ENCODE assay signal across 15 mouse cellular contexts in the genomic region with DNA sequence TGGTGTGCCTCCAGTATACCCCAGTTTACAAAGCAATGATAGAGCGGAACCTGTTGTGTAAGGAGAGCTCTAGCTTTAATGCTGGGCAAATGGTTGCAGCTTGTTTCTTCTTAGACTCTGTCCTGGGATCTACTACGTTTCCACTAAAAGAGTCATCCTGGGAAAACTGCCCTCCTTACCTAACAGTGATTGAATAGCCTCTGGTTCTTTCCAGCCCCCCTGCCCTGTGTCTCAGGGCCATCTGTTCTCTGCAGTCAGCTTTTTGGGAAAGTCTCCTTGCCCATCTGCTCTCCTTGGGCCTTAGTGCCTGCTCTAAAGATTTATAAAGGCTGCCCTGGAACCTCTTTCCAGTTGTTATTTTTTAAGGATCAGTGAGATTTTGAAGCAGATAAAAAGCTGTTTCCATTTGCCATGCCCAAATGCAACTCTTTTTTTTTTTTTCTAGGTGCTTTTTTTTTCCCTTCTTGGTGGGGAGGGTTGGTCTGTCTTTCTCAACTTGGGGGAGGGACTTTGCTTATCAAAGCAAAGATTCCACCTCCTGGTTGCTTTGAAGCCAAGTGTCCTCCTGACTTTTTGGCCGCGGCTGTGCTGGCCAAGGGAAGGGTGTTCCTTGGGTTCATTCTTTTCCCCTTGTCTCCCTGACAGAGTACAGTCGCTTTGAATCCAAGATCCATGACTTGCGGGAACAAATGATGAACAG. TPM values are rescaled to one million over a fixed set of nuclear protein-coding genes. Genes with fewer than 3 reads are reported as not detected.
A peak's percentile ranks its signal among the peaks of the same experiment; 100 is the strongest.
DNase-seq lines count a peak whose midpoint lies in the region; TF ChIP-seq lines count a peak whose summit lies in the region.
"Had no signal": no experiment of that assay in that cellular context is flagged by ENCODE, and none has a peak within 500 bp of the region (broad histone marks: within the 10 kb centered on the region; RNA-seq: fewer than 3 reads in every experiment).

No protein-coding gene starts in this region.

- no peak for TF ChIP-seq CTCF in layer of hippocampus, adult 2 months (conservative IDR thresholded peaks at IDR 0.05)
- TF ChIP-seq CTCF in small intestine, adult 2 months (IDR thresholded peaks at IDR 0.05; ENCODE audit: extremely low read depth, insufficient read length, insufficient replicate concordance, low read depth, low read length) = no peak
- TF ChIP-seq CTCF in thymus, adult 2 months (IDR thresholded peaks at IDR 0.05; ENCODE audit: borderline replicate concordance, control insufficient read depth, extremely low read depth, insufficient read depth, low read length, poor library complexity) = no peak

- H3K4me3 ChIP-seq in layer of hippocampus, adult 2 months = no peak overlapping the region
- H3K4me3 ChIP-seq in small intestine, adult 2 months (ENCODE audit: low read depth, low read length) = peak overlapping the region; percentile 55
- no peak overlapping the region for H3K4me3 ChIP-seq in thymus, adult 2 months (ENCODE audit: control insufficient read depth, insufficient read depth, low read length)
- H3K4me3 ChIP-seq: heart, embryonic 13.5 days; hindbrain, embryonic 12.5 days; liver, embryonic 13.5 days; midbrain, embryonic 13.5 days had no signal

- peaks cover 7% of the 10 kb centered on the region for H3K36me3 ChIP-seq in small intestine, adult 2 months (ENCODE audit: control insufficient read depth, insufficient read depth, low read length)
- H3K36me3 ChIP-seq in thymus, adult 2 months (ENCODE audit: control insufficient read depth, insufficient read depth, low read length) = no peaks in the 10 kb centered on the region
- H3K36me3 ChIP-seq: liver, embryonic 13.5 days had no signal

- no peak for TF ChIP-seq POLR2A in small intestine, adult 2 months (IDR thresholded peaks at IDR 0.05; ENCODE audit: low read depth, low read length)
- TF ChIP-seq POLR2A in thymus, adult 2 months (IDR thresholded peaks at IDR 0.05; ENCODE audit: control insufficient read depth, extremely low read depth, insufficient read depth, low read length, poor library complexity) = no peak

- no peaks in the 10 kb centered on the region for H3K27me3 ChIP-seq in small intestine, adult 2 months (ENCODE audit: control insufficient read depth, insufficient read depth, low read length)
- no peaks in the 10 kb centered on the region for H3K27me3 ChIP-seq in thymus, adult 2 months (ENCODE audit: control insufficient read depth, insufficient read depth, low read length)
- H3K27me3 ChIP-seq: heart, embryonic 13.5 days; hindbrain, embryonic 12.5 days; liver, embryonic 13.5 days; midbrain, embryonic 13.5 days had no signal

- WGBS in small intestine, adult 2 months = 42% methylated on average over 6 of the region's 6 CpGs
- WGBS in thymus, adult 2 months = 95% methylated on average over 6 of the region's 6 CpGs

- peaks cover 19% of the 10 kb centered on the region; the same call in 1 of the 2 replicates for H3K4me1 ChIP-seq in small intestine, adult 2 months (ENCODE audit: control insufficient read depth, insufficient read depth, insufficient read length, low read length)
- no peaks in the 10 kb centered on the region for H3K4me1 ChIP-seq in thymus, adult 2 months (replicated peaks; ENCODE audit: control insufficient read depth, insufficient read depth, low read length)
- H3K4me1 ChIP-seq: liver, embryonic 13.5 days had no signal

- peak overlapping the region; percentile 32; the same call in 1 of the 2 replicates for H3K27ac ChIP-seq in layer of hippocampus, adult 2 months
- H3K27ac ChIP-seq in small intestine, adult 2 months (ENCODE audit: insufficient read depth, low read depth, low read length) = peak overlapping the region; percentile 100
- no peak overlapping the region for H3K27ac ChIP-seq in thymus, adult 2 months (ENCODE audit: control insufficient read depth, insufficient read depth, low read length)
- H3K27ac ChIP-seq: heart, embryonic 13.5 days; hindbrain, embryonic 12.5 days; liver, embryonic 13.5 days; midbrain, embryonic 13.5 days had no signal

- DNase-seq in layer of hippocampus, adult 2 months (ENCODE audit: low spot score in 2 of 2) = no peak
- no peak for DNase-seq in layer of hippocampus, adult 8-10 months (ENCODE audit: low spot score in 2 of 2)
- peak; percentile 43 for DNase-seq in cerebellum, adult 11 months
- DNase-seq in cerebellum, adult 9-11 months = peak; percentile 71
- DNase-seq in spleen, postnatal 10 days (ENCODE audit: low spot score in 2 of 2) = no peak
- DNase-seq in thymus, adult 2 months = no peak
- DNase-seq: adrenal gland, postnatal 25 days; kidney, adult 9 months; liver, embryonic 13.5 days; lung, postnatal 14 days; spleen, adult 18-20 months had no signal

RNA-seq across cellular contexts. Expression of a gene that starts 28.7 kb away (rescaled TPM):
- total RNA-seq in layer of hippocampus, adult 2 months (2021) = 100 to 1,000 TPM; 156 to 163 TPM
- 100 to 1,000 TPM; 131 to 148 (median 136) TPM for total RNA-seq in layer of hippocampus, adult 8-10 months (2022)
- polyA plus RNA-seq in small intestine, adult 2 months (2012; rRNA removed) = 10.7 and 28.8 TPM in 2 replicates
- 10.2 and 12.3 TPM in 2 replicates for polyA plus RNA-seq in thymus, adult 2 months (2012; rRNA removed)

Comparison
In these comparisons a context has a peak if more than half of its experiments do, and no peak if none do; other contexts are left out.
1. DNase-seq: peak in cerebellum, adult 11 months (single experiment) and cerebellum, adult 9-11 months (single experiment); none in layer of hippocampus, adult 2 months (0 of 2), layer of hippocampus, adult 8-10 months (0 of 2), spleen, postnatal 10 days (0 of 2) and thymus, adult 2 months (single experiment).